Mouse (Mus musculus): ENCODE measurements around the gene Mob2. TPM values are rescaled to one million over a fixed set of nuclear protein-coding genes. Genes with fewer than 3 reads are reported as not detected.

The Mob2 gene
- polyA plus RNA-seq, 1 experiment = 28.2 TPM

GRCm38 (mm10) chr7:142092991-142093390 is 32.1 kb upstream of the Mob2 start:
- Histone ChIP-seq H3K4me3 (replicated peaks; ENCODE audit: control insufficient read depth, low read depth, low read length) (no peak overlapping the region), H3K27ac (ENCODE audit: control insufficient read depth, insufficient read depth, low read depth, low read length, poor library complexity) (no peak overlapping the region), H3K4me1 (ENCODE audit: control insufficient read depth, insufficient read depth, low read length) (peaks cover 3% of the 10 kb centered on the region; the same call in 1 of the 2 replicates)
- TF ChIP-seq CTCF (IDR thresholded peaks at IDR 0.05; ENCODE audit: control insufficient read depth, insufficient read depth, low read length) (no peak), POLR2A (IDR thresholded peaks at IDR 0.05; ENCODE audit: borderline replicate concordance, control insufficient read depth, low read depth, low read length) (no peak)
- 74% methylated on average over 1 of the region's 1 CpGs for WGBS

DNA sequence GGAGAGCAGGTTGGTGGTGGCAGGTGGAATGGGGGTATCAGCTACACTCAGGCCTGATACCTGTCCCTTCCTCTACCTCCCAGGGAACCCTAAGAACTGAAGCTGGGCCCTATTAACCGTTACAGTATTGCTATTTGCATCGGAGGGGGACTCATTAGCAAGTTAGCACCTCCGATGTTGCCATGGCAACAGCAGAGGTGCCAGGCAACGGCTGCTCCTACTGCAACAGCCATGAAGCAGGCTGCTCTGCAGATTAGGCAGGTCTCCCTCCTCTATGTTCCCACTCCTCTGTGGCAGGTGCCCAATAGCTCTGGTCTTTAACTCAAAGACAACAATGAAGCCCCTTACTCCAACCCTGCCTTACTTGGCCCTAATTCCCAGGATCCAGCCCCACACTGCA is 31.0 kb upstream of the Mob2 start:
- TF ChIP-seq POLR2A (IDR thresholded peaks at IDR 0.05; ENCODE audit: borderline replicate concordance, control insufficient read depth, low read depth, low read length) = no peak
- no peak for TF ChIP-seq CTCF (IDR thresholded peaks at IDR 0.05; ENCODE audit: control insufficient read depth, insufficient read depth, low read length)
- WGBS = 37% methylated on average over 4 of the region's 4 CpGs
- Histone ChIP-seq H3K4me3 (replicated peaks; ENCODE audit: control insufficient read depth, low read depth, low read length) (no peak overlapping the region), H3K4me1 (ENCODE audit: control insufficient read depth, insufficient read depth, low read length) (peaks cover 4% of the 10 kb centered on the region; the same call in 1 of the 2 replicates), H3K27ac (ENCODE audit: control insufficient read depth, insufficient read depth, low read depth, low read length, poor library complexity) (no peak overlapping the region)

DNA sequence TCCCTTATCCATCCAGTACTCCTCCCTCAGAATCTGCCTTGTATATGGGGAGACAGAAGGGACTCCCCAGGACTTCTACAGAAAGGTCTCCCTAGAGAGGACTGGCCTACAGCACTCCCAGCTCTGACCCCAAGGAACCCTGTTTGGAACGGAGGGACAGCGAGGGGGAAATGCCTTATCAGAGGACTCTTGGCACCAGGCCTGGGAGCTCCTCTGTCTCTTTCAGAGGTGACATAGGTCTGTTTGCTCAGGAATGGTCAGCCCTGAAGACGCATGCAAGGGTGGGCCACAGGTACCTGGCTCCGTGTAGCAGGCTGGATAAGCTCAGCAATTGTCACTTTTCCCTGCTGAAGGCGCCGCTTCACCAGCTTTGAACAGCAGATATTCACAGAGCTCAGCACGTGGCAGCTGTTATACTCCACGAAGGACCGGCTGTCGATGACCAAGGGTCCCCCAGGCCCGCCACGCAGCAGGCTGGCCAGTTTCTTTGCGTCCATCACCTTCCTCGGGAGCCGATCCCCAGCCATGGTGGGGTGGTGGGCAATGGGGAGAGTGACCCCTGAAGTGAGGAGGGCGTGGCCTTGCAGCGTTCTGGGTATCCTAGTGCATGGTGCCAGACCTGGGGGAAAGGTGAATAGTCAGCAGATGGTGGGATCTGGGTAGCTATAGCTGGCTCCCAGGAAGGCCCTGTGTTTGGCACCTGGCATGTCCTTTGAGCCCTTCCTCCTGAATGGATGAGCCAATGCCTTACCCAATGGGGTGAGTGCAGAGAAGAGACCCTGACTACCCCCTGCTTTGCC is 29.0 kb upstream of the Mob2 start:
- WGBS = 81% methylated on average over 17 of the region's 17 CpGs
- TF ChIP-seq CTCF (IDR thresholded peaks at IDR 0.05; ENCODE audit: control insufficient read depth, insufficient read depth, low read length) = no peak
- no peak overlapping the region for H3K4me3 ChIP-seq (replicated peaks; ENCODE audit: control insufficient read depth, low read depth, low read length)
- peaks cover 9% of the 10 kb centered on the region; the same call in 1 of the 2 replicates for H3K4me1 ChIP-seq (ENCODE audit: control insufficient read depth, insufficient read depth, low read length)
- H3K27ac ChIP-seq (ENCODE audit: control insufficient read depth, insufficient read depth, low read depth, low read length, poor library complexity) = no peak overlapping the region

DNA sequence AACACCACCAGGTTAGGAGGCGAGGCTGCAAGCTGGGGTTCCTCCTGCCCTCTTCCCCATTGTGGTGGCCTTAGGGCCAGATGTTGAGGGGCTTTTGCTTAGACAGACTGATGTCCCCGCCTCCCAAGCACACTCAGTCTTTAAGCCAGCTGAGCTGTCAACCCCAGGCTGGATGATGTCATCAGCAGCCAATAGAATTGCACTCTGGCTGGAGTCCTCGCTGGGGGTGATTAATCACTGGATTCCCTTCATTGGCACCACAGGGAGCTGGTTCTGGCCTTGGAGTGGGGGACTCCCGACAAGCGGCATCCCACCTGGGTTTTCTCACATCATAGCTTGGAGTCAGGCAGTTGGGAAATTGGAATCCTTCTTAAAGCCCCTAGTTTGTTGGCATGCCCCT is 28.0 kb upstream of the Mob2 start:
- 16% methylated on average over 5 of the region's 5 CpGs for WGBS
- TF ChIP-seq POLR2A (IDR thresholded peaks at IDR 0.05; ENCODE audit: borderline replicate concordance, control insufficient read depth, low read depth, low read length) = no peak
- TF ChIP-seq CTCF (IDR thresholded peaks at IDR 0.05; ENCODE audit: control insufficient read depth, insufficient read depth, low read length) = no peak
- H3K27ac ChIP-seq (ENCODE audit: control insufficient read depth, insufficient read depth, low read depth, low read length, poor library complexity) = peak overlapping the region; percentile 6; the same call in 1 of the 2 replicates
- peaks cover 9% of the 10 kb centered on the region; the same call in 1 of the 2 replicates for H3K4me1 ChIP-seq (ENCODE audit: control insufficient read depth, insufficient read depth, low read length)
- H3K4me3 ChIP-seq (replicated peaks; ENCODE audit: control insufficient read depth, low read depth, low read length) = no peak overlapping the region

DNA sequence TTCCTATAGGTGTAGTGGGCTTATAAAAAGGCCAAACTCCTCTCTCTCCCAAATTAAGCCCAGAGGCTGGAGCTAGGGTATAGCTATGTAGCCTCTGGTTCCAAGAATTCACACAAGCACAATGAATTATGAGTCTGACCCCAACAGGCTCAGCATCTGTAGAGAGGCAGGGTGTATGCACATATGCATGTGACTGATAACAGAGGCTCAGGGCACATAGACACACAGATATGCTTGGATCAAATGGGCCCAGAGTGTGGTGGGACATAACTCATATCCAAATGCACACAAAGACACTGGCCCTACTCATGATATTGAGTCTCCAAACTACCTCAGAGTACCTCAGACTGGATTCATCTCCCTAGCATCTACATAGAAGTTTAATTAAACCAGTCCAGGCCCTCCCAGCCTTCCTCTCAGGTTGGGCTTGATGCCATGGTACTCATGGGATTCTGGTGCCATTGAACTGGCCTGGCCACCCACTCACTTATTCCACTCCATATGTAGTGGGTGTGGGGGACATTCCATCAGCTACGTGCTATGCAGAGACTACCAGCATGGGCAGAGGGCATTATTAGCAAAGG is 26.3 kb upstream of the Mob2 start:
- peaks cover 9% of the 10 kb centered on the region; the same call in 1 of the 2 replicates for H3K4me1 ChIP-seq (ENCODE audit: control insufficient read depth, insufficient read depth, low read length)
- WGBS = 78% methylated on average over 1 of the region's 1 CpGs
- H3K27ac ChIP-seq (ENCODE audit: control insufficient read depth, insufficient read depth, low read depth, low read length, poor library complexity) = peak overlapping the region; percentile 88
- no peak for TF ChIP-seq POLR2A (IDR thresholded peaks at IDR 0.05; ENCODE audit: borderline replicate concordance, control insufficient read depth, low read depth, low read length)
- no peak for TF ChIP-seq CTCF (IDR thresholded peaks at IDR 0.05; ENCODE audit: control insufficient read depth, insufficient read depth, low read length)
- H3K4me3 ChIP-seq (replicated peaks; ENCODE audit: control insufficient read depth, low read depth, low read length) = no peak overlapping the region

- Histone ChIP-seq H3K27ac (ENCODE audit: control insufficient read depth, insufficient read depth, low read depth, low read length, poor library complexity) (peak overlapping the region; percentile 83), H3K4me1 (ENCODE audit: control insufficient read depth, insufficient read depth, low read length) (peaks cover 9% of the 10 kb centered on the region; the same call in 1 of the 2 replicates), H3K4me3 (replicated peaks; ENCODE audit: control insufficient read depth, low read depth, low read length) (no peak overlapping the region)
- WGBS = 75% methylated on average over 4 of the region's 4 CpGs
- TF ChIP-seq CTCF (IDR thresholded peaks at IDR 0.05; ENCODE audit: control insufficient read depth, insufficient read depth, low read length) (no peak), POLR2A (IDR thresholded peaks at IDR 0.05; ENCODE audit: borderline replicate concordance, control insufficient read depth, low read depth, low read length) (no peak)
Measured at GRCm38 (mm10) chr7:142086159-142086905, 25.5 kb upstream of the Mob2 start.

- Histone ChIP-seq H3K4me1 (ENCODE audit: control insufficient read depth, insufficient read depth, low read length) (peaks cover 9% of the 10 kb centered on the region; the same call in 1 of the 2 replicates), H3K4me3 (replicated peaks; ENCODE audit: control insufficient read depth, low read depth, low read length) (no peak overlapping the region), H3K27ac (ENCODE audit: control insufficient read depth, insufficient read depth, low read depth, low read length, poor library complexity) (no peak overlapping the region)
- WGBS = 63% methylated on average over 3 of the region's 3 CpGs
- no peak for TF ChIP-seq POLR2A (IDR thresholded peaks at IDR 0.05; ENCODE audit: borderline replicate concordance, control insufficient read depth, low read depth, low read length)
- TF ChIP-seq CTCF (IDR thresholded peaks at IDR 0.05; ENCODE audit: control insufficient read depth, insufficient read depth, low read length) = no peak
Measured at GRCm38 (mm10) chr7:142084820-142085219, 24.0 kb upstream of the Mob2 start.

- no peak overlapping the region for H3K27ac ChIP-seq (ENCODE audit: control insufficient read depth, insufficient read depth, low read depth, low read length, poor library complexity)
- H3K4me3 ChIP-seq (replicated peaks; ENCODE audit: control insufficient read depth, low read depth, low read length) = no peak overlapping the region
- TF ChIP-seq CTCF (IDR thresholded peaks at IDR 0.05; ENCODE audit: control insufficient read depth, insufficient read depth, low read length) (no peak), POLR2A (IDR thresholded peaks at IDR 0.05; ENCODE audit: borderline replicate concordance, control insufficient read depth, low read depth, low read length) (0 out of 2 replicates have a peak, but pooled peaks have one; percentile 10)
- peaks cover 9% of the 10 kb centered on the region; the same call in 1 of the 2 replicates for H3K4me1 ChIP-seq (ENCODE audit: control insufficient read depth, insufficient read depth, low read length)
- 44% methylated on average over 5 of the region's 5 CpGs for WGBS
Measured at GRCm38 (mm10) chr7:142084395-142084794, 23.5 kb upstream of the Mob2 start.

Measured in bone marrow, adult 2 months (tissue).